Mouse (Mus musculus) embryonic fibroblast, embryonic 13.5 days (primary cell): ENCODE data around the gene Rplp2. TPM values are rescaled to one million over a fixed set of nuclear protein-coding genes. Genes with fewer than 3 reads are reported as not detected.

Experiments
- H3K27ac ChIP-seq: 2 replicates; pipeline ENCODE4 v1.5.1; 2012; ENCODE audit warnings: low read length, control low read depth, inconsistent platforms; ENCODE audit not compliant: insufficient read depth
- H3K4me1 ChIP-seq: 2 replicates; pipeline ENCODE4 v1.6.1; 2011; ENCODE audit warnings: low read length; ENCODE audit not compliant: control insufficient read depth, insufficient read depth
- H3K4me3 ChIP-seq: 2 replicates; pipeline ENCODE4 v1.5.1; 2011; ENCODE audit warnings: mild to moderate bottlenecking, control low read depth, low read length; ENCODE audit not compliant: insufficient read depth
- CTCF ChIP-seq: IDR thresholded peaks from 2 replicates; pipeline ENCODE4 v1.5.1; 2011; ENCODE audit warnings: mild to moderate bottlenecking, control low read depth, low read length, moderate library complexity, borderline replicate concordance; ENCODE audit not compliant: insufficient read depth
- POLR2A ChIP-seq: IDR thresholded peaks from 2 replicates; pipeline ENCODE4 v1.6.1; 2011; ENCODE audit warnings: low read depth, mild to moderate bottlenecking, control low read depth, low read length, moderate library complexity
- polyA plus RNA-seq: library from polyadenylated mRNA; stranded (reverse); fragments of >200 nt; gene quantifications from 2 replicates; pipeline ENCODE4 v1.2.4, GENCODE M21; 2011; ENCODE audit warnings: low read depth; ENCODE audit not compliant: missing spikeins, insufficient read length

Gene Rplp2
- polyA plus RNA-seq, 1 experiment = 1,600 TPM

DNA sequence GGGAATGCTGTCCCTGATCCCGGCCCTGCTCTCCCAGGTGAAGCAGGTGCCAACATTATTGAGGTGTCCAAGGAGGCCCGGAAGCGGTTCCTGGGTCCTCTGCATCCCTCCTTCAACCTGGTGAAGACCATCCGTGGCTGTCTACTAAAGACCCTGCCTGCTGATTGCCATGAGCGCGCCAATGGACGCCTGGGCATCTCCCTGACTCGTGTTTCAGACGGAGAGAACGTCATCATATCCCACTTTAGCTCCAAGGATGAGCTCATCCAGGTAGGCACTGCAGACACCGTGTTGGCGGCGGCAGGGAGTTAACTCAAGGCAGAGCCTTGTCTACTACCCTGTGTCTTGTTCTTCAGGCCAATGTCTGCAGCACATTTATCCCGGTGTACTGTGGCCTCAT lies 10.1 kb downstream of the Rplp2 start:
- 0 out of 2 replicates have a peak, but pooled peaks cover 4% of the 10 kb centered on the region for H3K4me1 ChIP-seq
- TF ChIP-seq POLR2A (no peak), CTCF (no peak)
- H3K4me3 ChIP-seq = no peak overlapping the region
- H3K27ac ChIP-seq = no peak overlapping the region

DNA sequence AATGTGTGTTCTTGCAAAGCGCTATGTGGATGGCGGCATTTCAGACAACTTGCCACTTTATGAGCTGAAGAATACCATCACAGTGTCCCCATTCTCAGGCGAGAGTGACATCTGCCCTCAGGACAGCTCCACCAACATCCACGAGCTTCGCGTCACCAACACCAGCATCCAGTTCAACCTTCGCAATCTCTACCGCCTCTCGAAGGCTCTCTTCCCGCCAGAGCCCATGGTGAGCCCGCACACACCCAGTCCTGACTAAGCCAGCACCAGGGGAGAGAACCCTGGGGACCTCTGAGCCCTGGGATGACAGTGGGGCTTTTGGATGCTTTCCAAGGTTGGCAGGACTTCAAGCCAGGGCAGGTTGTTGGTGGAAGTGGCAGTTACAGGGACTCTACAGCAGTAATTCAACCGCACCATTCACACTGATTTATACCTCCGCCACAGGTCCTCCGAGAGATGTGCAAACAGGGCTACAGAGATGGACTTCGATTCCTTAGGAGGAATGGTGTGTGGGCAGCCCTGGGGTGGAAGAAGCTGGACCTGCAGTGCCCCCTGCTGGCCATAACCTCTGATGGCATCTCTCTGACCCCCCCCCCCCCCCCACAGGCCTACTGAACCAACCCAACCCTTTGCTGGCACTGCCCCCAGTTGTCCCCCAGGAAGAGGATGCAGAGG lies 11.0 kb downstream of the Rplp2 start:
- H3K4me3 ChIP-seq = no peak overlapping the region
- 0 out of 2 replicates have a peak, but pooled peaks cover 7% of the 10 kb centered on the region for H3K4me1 ChIP-seq
- peak; percentile 45; the same call in 1 of the 2 replicates for TF ChIP-seq CTCF
- no peak for TF ChIP-seq POLR2A
- H3K27ac ChIP-seq = no peak overlapping the region

DNA sequence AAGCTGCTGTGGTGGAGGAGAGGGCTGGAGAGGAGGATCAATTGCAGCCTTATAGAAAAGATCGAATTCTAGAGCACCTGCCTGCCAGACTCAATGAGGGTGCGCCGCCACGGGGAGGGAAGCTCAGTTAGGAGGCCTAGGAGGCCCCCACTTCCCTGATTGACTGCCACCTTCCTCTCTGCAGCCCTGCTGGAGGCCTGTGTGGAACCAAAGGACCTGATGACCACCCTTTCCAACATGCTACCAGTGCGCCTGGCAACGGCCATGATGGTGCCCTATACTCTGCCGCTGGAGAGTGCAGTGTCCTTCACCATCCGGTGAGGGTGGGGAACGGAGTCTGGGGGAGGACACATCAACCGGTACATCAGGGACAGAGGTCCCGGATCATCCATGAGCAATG lies 11.5 kb downstream of the Rplp2 start:
- Histone ChIP-seq H3K27ac (no peak overlapping the region), H3K4me3 (no peak overlapping the region), H3K4me1 (0 out of 2 replicates have a peak, but pooled peaks cover 7% of the 10 kb centered on the region)
- no peak for TF ChIP-seq POLR2A
- TF ChIP-seq CTCF = no peak

DNA sequence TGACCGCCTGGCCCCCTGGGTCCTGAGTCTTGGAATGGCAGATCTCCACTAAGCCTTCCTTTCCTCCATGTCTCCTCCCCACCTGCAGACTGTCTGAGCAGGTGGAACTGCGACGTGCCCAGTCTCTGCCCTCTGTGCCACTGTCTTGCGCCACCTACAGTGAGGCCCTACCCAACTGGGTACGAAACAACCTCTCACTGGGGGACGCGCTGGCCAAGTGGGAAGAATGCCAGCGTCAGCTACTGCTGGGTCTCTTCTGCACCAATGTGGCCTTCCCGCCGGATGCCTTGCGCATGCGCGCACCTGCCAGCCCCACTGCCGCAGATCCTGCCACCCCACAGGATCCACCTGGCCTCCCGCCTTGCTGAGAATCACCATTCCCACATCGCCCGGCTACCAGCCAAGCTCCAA lies 12.1 kb downstream of the Rplp2 start:
- Histone ChIP-seq H3K27ac (no peak overlapping the region), H3K4me1 (0 out of 2 replicates have a peak, but pooled peaks cover 7% of the 10 kb centered on the region), H3K4me3 (no peak overlapping the region)
- TF ChIP-seq POLR2A (no peak), CTCF (no peak)

DNA sequence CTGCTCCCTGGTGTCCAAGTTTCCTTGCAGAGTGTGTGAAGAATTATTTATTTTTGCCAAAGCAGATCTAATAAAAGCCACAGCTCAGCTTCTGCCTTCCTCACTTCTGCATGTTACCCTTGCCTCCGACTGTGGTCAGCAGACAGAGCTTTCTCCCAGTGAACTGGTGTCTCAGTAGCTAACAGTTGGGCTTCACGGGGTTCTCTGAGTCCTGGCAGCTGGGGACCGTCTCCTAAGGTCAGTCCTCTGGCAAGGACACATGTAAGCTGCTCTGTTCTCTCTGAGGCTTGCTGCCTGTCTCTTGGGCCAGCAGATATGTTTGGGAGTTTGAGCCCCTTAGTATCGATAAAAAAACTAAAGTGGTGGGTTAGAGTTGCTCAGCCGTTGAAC lies 12.8 kb downstream of the Rplp2 start:
- H3K27ac ChIP-seq = no peak overlapping the region
- H3K4me1 ChIP-seq = 0 out of 2 replicates have a peak, but pooled peaks cover 7% of the 10 kb centered on the region
- H3K4me3 ChIP-seq = no peak overlapping the region
- TF ChIP-seq CTCF (no peak), POLR2A (no peak)

DNA sequence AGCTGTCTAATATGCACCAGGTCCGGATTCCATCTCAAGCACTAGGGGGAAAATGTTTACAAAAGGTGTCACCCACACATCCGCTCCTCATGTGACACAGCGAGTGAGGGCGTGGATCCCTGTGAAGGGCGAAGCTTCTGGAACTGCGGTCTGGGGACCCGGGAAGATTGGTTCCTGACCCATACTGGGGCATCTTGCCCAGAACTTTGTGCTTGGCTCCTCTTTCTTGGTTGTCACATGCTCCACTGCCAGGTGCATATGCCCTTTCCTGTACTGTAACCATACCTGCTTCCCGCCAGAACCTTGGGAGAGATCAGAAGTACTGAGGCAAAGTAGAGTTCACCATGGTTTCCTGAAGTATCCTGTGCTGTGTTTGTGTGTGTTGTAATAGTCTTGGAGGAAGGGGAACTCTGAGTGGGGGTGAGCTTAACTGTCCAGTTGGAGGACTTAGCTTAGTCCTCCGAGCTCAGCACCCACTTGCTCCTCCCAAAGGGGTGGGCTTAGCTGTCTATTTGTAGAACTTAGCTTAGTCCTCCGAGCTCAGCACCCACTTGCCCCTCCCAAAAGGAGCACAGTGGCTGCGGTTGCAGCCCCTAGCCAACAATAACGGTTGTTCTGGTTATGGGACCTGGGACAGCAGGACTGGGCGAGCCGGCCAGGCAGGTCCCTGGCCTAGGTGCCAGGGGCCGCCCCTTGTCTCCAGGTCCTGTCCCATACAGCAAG lies 13.4 kb downstream of the Rplp2 start, which contains the start of gene Cracr2b:
Cracr2b (plus strand) TSS at position 704 of the 723 bp plus-strand sequence.
- peak within 1 kb of the TSS; percentile 33 for H3K4me3 ChIP-seq
- no peak within 1 kb of the TSS for H3K27ac ChIP-seq
- peaks cover 9% of the 10 kb centered on the region; the same call in 1 of the 2 replicates for H3K4me1 ChIP-seq
- TF ChIP-seq POLR2A (no peak), CTCF (no peak)

DNA sequence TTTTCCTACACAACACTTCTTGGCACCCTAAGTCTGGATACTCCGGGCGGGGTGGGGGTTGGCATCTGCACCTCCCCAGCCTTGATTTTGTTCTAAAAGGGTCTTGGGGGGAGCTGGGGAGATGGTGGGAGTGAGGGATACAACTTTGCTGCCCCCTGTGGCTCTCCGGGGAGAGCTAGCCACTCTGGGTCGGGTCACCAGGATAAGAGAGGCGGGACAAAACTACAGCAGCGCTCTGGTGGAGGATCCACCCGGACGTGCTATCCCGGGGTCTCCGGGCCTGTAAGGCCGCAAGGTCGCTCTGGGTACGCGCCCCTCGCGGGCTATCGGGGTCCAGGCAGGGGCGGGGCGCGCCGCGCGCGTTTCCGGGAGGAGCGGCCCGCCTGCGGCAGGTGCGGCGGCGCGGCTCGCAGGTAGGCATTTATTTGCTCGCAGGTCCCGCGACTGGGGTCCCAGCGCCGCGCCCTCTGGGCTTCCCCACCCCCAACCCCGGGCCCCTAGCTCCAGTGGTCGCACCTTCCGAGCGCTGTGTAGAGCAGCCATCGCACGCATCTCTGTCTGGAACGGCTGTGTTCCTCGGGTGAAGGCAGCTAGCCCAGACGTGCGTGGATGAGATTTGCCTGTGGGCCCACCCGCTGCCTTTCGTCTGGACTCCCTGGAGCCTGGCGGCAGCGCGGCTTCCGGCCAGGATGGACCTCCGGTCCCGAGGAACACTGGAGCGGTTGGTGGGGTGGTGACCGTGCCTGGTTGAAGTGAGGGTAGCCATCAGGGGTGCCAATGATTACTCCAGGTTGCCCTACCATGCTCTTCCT lies 14.6 kb downstream of the Rplp2 start:
- H3K4me1 ChIP-seq = peaks cover 11% of the 10 kb centered on the region; the same call in 1 of the 2 replicates
- peak overlapping the region; percentile 33 for H3K4me3 ChIP-seq

DNA sequence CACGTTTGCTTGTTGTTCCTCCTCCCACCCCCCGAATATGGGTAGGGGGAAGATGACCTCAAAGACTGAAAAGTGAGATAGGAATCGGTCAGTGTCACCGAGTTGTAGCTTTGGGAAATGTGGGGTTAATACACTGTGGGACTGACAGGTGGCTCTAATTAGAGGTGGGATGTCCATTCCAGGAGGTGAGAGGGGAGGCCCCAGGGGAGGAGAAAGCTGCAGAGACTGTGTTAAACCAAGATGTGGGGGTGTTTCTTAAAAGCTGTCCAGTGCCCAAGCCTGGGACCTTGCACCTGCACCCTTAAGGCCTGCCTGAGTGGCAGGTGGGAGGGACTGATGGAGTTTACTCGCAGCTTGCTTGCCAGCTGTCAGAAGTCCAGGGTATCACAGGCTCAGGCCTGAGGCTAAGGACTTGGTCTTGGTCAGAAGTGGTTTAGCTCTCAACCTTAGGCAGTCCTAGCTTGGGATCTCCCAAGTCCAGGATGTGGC lies 15.2 kb downstream of the Rplp2 start:
- no peak overlapping the region for H3K4me3 ChIP-seq
- TF ChIP-seq POLR2A = no peak
- no peak for TF ChIP-seq CTCF
- peaks cover 13% of the 10 kb centered on the region; the same call in 1 of the 2 replicates for H3K4me1 ChIP-seq
- H3K27ac ChIP-seq = no peak overlapping the region

More for the DNA sequence above, 14.6 kb downstream of the Rplp2 start:
- H3K27ac ChIP-seq = no peak overlapping the region
- no peak for TF ChIP-seq CTCF
- TF ChIP-seq POLR2A = no peak
